Mouse (Mus musculus): Measurements from ENCODE around the gene Oas1e. TPM values are rescaled to one million over a fixed set of nuclear protein-coding genes. Genes with fewer than 3 reads are reported as not detected.
A peak's percentile ranks its signal among the peaks of the same experiment; 100 is the strongest.

The Oas1e gene
- total and polyA plus RNA-seq, 3 experiments: not detected

GRCm38 (mm10) chr5:120793043-120793442 lies 2.3 kb downstream of the Oas1e start:
- Histone ChIP-seq H3K4me3 (replicated peaks in 1 of 3; ENCODE audit: low read depth in 2 of 3, low read length in 2 of 3, poor library complexity in 1 of 3) (no peak overlapping the region), H3K4me2 (ENCODE audit: insufficient read depth, low read depth, poor library complexity, severe bottlenecking) (no peak overlapping the region), H3K9me3 (replicated peaks; ENCODE audit: low read length) (no peaks in the 10 kb centered on the region), H3K27ac (ENCODE audit: insufficient read depth, low read depth) (no peak overlapping the region), H3K9ac (ENCODE audit: insufficient read depth, low read depth) (no peak overlapping the region), H3K4me1 (ENCODE audit: control insufficient read depth in 1 of 2, insufficient read depth in 2 of 2) (no peaks in the 10 kb centered on the region), H3K36me3 (replicated peaks in 1 of 2; ENCODE audit: control insufficient read depth in 1 of 2, insufficient read depth in 1 of 2, low read length in 1 of 2) (no peaks in the 10 kb centered on the region), H3K79me2 (replicated peaks; ENCODE audit: control insufficient read depth, extremely low read depth, insufficient read depth, poor library complexity, severe bottlenecking) (no peaks in the 10 kb centered on the region), H3K27me3 (replicated peaks) (peaks cover 38% of the 10 kb centered on the region)
- dilution Hi-C loops (cut with MboI; ENCODE audit: extremely low pct_ligation_motif_present, extremely low pct_unique_long_range_greater_than_20kb, low sequenced_read_pairs) (no loop called here), in situ Hi-C loops (cut with MboI; ENCODE audit: low pct_ligation_motif_present, low pct_unique_long_range_greater_than_20kb, low sequenced_read_pairs) (loop anchor here (10.0 kb wide), 1 partner anchor 122 kb away; the partner anchor contains the start of gene Oas1d)
- TF ChIP-seq ZNF384 (IDR thresholded peaks at IDR 0.05; ENCODE audit: low read depth, low read length) (no peak), RAD21 (IDR thresholded peaks at IDR 0.05; ENCODE audit: low read depth, low read length) (peak; percentile 73), CTCF (conservative IDR thresholded peaks at IDR 0.05 in 1 of 2, IDR thresholded peaks at IDR 0.05 in 1 of 2; ENCODE audit: low read depth in 2 of 2, low read length in 2 of 2) (peak; percentile 74 to 85), SMC3 (IDR thresholded peaks at IDR 0.05; ENCODE audit: low read depth, low read length) (peak; percentile 56)
- DNase-seq (ENCODE audit: extremely low read depth): peak; percentile 48

DNA sequence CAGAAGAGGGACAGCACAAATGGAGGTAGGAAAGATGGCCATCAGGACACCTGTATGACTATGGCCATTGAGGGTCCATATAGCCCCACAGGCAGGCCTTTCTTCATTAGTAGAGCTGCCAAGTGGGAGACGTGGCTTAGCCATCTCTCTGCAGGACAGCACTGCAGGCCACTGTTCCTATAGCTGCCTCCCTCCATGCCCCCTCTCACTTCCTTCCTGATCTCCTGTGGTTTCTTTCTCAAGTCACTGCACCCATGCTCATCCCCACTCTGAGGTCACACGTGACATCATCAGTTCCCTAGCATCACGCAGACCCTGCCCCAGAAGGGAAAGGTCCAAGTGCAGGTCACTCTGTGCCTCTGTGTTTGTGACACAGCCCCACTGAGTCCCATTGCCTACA lies 8.3 kb downstream of the Oas1e start:
- no peak for DNase-seq (ENCODE audit: extremely low read depth)
- H3K27ac ChIP-seq (ENCODE audit: insufficient read depth, low read depth): no peak overlapping the region
- H3K79me2 ChIP-seq (replicated peaks; ENCODE audit: control insufficient read depth, extremely low read depth, insufficient read depth, poor library complexity, severe bottlenecking): no peaks in the 10 kb centered on the region
- no peaks in the 10 kb centered on the region for H3K36me3 ChIP-seq (replicated peaks in 1 of 2; ENCODE audit: control insufficient read depth in 1 of 2, insufficient read depth in 1 of 2, low read length in 1 of 2)
- in situ Hi-C loops (cut with MboI; ENCODE audit: low pct_ligation_motif_present, low pct_unique_long_range_greater_than_20kb, low sequenced_read_pairs) (no loop called here), dilution Hi-C loops (cut with MboI; ENCODE audit: extremely low pct_ligation_motif_present, extremely low pct_unique_long_range_greater_than_20kb, low sequenced_read_pairs) (no loop called here)
- H3K4me1 ChIP-seq (ENCODE audit: control insufficient read depth in 1 of 2, insufficient read depth in 2 of 2): no peaks in the 10 kb centered on the region
- no peak overlapping the region for H3K4me2 ChIP-seq (ENCODE audit: insufficient read depth, low read depth, poor library complexity, severe bottlenecking)
- peaks cover 54% of the 10 kb centered on the region for H3K27me3 ChIP-seq (replicated peaks)
- TF ChIP-seq EP300 (IDR thresholded peaks at IDR 0.05; ENCODE audit: low read length) (no peak), MAX (IDR thresholded peaks at IDR 0.05; ENCODE audit: low read length) (no peak), GABPA (IDR thresholded peaks at IDR 0.05; ENCODE audit: insufficient replicate concordance, low read depth, low read length) (no peak), NRF1 (IDR thresholded peaks at IDR 0.05; ENCODE audit: low read depth, low read length) (no peak), MEF2A (IDR thresholded peaks at IDR 0.05; ENCODE audit: borderline replicate concordance, low read depth, low read length) (no peak), KAT2A (IDR thresholded peaks at IDR 0.05; ENCODE audit: insufficient replicate concordance, low read length) (no peak), MAFK (IDR thresholded peaks at IDR 0.05; ENCODE audit: insufficient replicate concordance, low read length) (no peak), MAZ (IDR thresholded peaks at IDR 0.05; ENCODE audit: low read depth, low read length) (no peak), POLR2A (IDR thresholded peaks at IDR 0.05; ENCODE audit: low read depth, low read length) (no peak), SIN3A (IDR thresholded peaks at IDR 0.05; ENCODE audit: low read length) (no peak), ZC3H11A (IDR thresholded peaks at IDR 0.05; ENCODE audit: low read depth, low read length) (no peak), CTCF (conservative IDR thresholded peaks at IDR 0.05 in 1 of 2, IDR thresholded peaks at IDR 0.05 in 1 of 2; ENCODE audit: low read depth in 2 of 2, low read length in 2 of 2) (no peak), E2F4 (IDR thresholded peaks at IDR 0.05; ENCODE audit: insufficient replicate concordance, low read depth, low read length) (no peak)
- no peaks in the 10 kb centered on the region for H3K9me3 ChIP-seq (replicated peaks; ENCODE audit: low read length)
- H3K9ac ChIP-seq (ENCODE audit: insufficient read depth, low read depth): no peak overlapping the region
- no peak overlapping the region for H3K4me3 ChIP-seq (replicated peaks in 1 of 3; ENCODE audit: low read depth in 2 of 3, low read length in 2 of 3, poor library complexity in 1 of 3)
